Mouse (Mus musculus) adrenal gland, postnatal 4 days (tissue): ENCODE measurements at regions not wholly inside any gene's neighbourhood (a gene's known extent, or its start where the extent isn't known, plus 50 kb on each side); places are given as distances from the start of the nearest gene placed in this dataset.
"Not testable (repeated sequence)": the region's sequence is repeated elsewhere in the genome, so short reads cannot be mapped to it uniquely, and the experiment has no call there.

ENCODE experiments used
- DNase-seq, 2 experiments: peaks; one replicate each; pipeline ENCODE4 v3.0.0; 2021 to 2022; ENCODE audit warnings: low spot score in 2 of 2, mixed read lengths in 2 of 2

- no peak for DNase-seq
Observed at GRCm38 (mm10) chr13:111904616-111905212, 95.9 kb upstream of the Map3k1 start.

GRCm38 (mm10) chr13:111905213-111905701, 96.5 kb upstream of the Map3k1 start:
- peak in 1 of 2 experiments; percentile 11 for DNase-seq

GRCm38 (mm10) chr13:111911071-111911470, 102.3 kb upstream of the Map3k1 start:
- DNase-seq: no peak

DNA sequence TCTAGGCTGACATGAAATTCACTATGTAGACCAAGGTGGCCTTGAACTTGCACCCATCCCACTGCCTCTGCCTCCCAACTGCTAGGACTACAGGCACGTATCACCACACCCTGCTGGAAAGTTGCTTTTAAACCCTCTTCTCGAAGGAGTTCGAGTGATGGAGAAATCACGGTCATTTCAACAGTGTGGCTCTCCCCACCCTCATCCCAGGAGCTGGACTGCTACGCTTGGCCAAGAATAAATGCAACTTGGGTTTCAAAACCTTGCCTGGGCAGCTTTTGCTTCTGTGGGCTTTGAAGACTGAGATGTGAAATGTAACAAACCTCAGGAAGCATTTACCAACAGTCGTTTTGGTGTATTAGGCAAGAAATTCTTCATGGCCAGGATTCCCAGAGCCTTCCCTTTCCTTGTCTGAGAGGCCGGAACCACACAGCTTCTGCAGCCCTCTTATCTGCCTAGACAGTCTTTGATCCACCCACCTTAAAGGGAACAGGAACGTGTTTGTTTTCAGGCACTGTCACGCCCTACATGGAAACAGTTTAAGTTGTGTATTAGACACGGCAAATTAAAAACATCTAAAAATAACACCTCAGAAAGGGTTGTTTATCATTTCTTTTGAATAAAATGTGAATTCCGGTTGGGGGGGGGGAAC, 103.0 kb upstream of the Map3k1 start:
- DNase-seq: no peak

DNA sequence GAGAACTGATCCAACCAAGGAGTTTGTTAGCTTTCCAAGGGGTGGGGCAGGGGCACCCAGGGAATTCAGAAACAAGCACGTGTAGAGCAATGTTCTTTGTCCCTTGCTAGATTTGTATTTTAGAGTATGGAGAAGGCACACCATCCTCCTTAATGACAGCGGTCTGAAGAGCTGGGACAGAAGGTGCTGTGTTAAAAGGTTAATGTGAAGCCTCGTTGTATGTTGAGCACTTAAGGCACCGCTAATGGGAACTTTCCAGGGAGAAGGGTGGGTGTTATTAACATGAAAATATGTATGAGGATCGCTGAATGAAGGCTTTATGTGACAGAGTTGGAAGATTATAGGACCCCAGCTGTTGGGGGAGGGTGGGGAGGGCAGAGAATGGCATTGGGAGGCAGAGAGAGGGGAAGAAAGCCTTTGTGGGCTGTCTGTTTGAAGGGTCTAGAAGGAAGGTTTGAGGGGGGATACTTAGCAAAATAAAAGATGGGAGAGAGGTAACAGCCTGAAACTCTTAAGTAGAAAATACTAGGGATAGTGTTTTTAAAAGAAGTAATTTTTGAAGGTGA, 105.6 kb upstream of the Map3k1 start:
- DNase-seq: no peak

- DNase-seq: not testable (repeated sequence)
Observed at GRCm38 (mm10) chr13:111919417-111919816, 110.6 kb upstream of the Map3k1 start.

DNA sequence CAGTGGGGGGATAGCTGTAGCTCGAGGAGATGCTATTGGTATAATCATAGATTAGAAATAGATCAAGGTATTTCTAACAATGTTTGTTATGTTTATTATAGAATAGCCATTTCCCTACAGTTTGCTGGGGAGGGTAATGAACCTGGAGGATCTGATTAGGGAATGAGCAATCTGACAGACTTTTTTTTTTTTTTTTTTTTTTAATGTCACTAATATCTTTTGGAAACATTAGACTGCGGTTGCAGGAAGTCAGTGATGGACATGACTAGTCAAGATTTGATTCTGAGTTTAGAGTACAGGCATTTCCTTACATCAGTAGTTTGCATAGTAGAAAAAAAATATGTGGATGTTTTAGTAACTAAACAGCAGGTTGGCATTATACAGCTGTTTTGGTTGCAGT, 111.7 kb upstream of the Map3k1 start:
- no peak for DNase-seq

- DNase-seq: no peak
Observed at GRCm38 (mm10) chr13:111921142-111922035, 112.6 kb upstream of the Map3k1 start.

- no peak for DNase-seq
Observed at GRCm38 (mm10) chr13:111925349-111925748, 116.6 kb upstream of the Map3k1 start.

DNA sequence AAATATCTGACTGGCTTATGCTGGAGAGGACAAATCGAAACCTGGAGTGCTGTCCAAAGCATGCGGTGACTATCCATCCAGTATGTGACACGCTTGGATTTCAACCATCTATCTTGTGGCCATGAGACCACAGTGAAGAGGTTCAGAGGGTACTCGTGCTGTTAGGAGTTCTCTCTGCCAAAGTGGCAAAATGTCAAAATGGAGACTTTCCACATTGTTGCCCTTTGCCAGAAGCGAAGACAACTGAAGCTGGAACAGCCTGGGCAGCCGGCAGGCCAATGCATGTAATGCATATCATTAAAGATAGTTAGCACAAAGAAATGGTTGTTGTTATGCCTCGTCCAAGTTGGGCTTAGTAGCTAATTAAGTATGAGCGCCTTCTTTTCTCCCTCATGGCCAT, 118.0 kb upstream of the Map3k1 start:
- DNase-seq: no peak

- DNase-seq: no peak
Observed at GRCm38 (mm10) chr13:111927489-111927888, 118.7 kb upstream of the Map3k1 start.

DNA sequence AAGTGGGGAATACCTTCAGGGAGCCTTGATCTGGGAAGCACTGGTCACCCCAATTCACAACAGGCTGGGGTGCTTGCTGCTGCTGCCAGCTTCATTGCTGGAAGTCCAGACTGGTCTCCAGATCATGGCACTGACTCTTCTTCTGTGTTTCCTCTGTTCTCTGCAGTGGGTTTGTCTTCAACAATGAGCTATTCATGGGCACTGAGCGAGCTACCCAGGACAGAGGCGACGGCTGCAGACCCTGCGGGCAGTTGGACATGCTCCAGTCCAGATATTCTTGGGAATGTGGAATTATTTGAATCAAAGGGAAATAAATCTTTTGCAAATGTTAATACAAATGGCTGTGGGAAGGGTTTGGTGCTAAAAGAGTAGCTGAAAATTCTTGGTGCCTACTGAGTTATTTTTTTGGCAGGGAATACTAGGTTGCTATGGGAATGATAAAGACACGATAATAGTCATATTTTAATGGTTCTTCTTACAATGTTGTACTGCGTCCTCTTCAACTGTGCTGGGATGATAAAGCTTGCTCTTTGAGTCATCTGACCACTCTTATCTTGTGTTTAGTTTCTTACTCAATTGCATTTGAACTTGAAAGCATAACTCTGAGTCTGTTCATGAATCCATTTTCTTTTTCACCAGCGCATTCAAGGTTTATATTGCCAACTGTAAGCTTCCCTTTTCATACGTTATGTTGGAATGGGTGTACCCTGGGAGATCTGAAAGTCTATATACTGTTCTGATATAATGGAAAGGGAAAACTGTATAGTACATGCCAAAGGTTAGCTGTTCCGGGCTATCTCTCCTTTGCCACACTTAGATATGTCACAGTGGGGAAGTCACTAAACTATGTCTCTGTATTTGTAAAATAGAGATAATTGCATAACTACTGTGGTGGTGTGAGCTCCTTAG, 120.1 kb upstream of the Map3k1 start:
- DNase-seq: no peak

DNA sequence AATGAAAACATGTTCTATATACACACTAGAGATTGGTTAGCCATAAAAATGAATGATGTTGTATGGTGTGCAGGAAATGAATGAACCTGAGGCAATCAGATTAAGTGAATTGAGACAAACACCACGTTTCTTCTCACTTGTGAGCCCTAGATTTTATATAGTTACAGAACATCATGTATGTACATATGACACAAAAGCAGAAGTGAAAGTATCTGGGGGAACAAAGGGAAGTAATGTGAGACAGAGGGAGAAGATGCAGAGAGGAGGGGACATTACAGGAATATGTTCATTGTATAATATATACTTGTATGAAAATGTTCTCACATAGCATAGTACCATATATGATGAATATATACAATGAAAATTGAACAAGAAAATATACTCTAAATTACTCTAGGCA, 121.1 kb upstream of the Map3k1 start:
- DNase-seq: no peak

DNA sequence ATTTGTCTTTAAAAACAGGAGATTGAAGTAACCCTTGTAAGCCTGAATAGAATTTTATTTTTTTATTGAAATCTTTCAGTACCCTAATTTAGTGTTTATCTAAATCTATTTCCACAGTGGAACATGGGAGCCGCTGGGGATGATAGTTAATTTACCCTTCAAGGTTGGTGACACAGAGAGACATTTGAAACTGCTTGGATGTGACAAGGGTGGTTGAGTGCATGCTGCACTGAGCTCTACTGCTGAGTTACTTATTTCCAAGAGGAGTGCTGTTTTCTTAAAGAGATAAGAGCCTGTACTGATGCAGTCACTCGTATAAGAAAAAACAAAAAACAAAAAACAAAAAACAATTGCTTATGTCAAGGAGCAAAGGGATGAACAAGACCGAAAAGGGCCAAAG, 123.7 kb upstream of the Map3k1 start:
- DNase-seq: no peak

DNA sequence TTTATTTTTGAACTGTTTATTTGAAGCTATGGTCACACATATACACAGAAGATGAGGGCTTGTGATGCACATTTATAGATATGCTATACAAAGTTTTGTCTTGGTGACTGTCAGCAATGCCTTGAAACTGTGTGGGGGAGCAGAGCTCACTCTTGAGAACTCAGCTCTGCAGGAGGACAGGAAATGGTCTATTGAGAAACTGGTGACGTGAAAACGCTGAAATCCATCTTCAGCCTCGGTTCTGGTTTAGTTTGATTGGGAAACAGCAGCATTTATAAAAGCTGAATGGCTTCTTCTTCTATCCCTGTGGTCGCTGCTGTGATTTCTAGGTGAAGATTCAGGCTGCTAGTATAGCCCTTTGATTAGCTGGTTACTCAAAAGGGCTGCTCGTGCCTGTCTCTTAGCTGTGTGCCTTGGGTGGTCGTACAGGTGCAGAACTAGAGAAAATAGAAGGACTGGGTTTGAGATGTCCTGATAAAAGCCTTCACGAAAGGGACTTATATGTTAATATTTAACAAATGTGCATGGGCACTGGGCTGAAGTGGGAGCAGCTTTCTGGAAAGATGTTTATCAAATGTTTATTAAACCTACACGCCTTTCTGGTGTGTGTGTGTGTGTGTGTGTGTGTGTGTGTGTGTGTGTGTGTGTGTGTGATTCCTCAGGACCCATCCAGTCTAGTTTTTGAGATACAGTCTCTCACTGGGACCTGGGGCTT, 124.9 kb upstream of the Map3k1 start:
- DNase-seq: no peak

DNA sequence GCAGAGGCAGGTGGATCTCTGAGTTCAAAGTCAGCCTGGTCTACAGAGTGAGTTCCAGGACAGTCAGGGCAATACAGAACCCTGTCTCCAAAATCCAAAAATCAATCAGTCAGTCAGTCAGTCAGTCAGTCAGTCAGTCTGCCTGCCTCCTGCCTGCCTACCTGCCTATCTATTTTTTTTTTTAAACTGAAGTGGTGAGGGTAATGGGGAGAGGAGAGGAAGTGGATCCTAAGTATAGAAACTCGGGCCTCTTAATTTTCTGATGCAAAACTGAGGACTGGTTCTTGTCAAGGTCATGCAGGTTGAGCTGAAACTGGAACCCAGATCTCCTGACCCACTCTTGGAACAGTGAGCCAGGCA, 126.9 kb upstream of the Map3k1 start:
- DNase-seq: no peak

- peak in 1 of 2 experiments; percentile 26 for DNase-seq
Observed at GRCm38 (mm10) chr13:111936081-111936857, 127.5 kb upstream of the Map3k1 start.

DNA sequence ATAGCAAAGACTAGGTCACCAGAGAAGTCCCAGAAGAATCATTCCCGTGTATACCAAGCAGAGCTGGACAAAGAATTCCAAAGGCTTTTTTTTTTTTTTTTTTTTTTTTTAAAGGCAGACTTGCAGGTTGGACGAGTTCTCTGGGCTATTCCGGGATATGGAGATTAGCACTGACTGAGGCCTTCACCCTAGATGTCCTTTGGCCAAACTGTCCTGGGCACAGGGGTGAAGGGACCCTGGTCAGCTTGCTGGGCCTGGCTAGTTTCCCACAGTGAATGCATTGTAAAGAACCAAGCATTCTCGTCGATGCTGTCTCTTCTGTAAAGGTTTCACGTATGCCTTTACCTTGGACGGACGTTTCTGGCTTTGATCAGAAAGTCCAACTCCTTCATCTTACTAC, 128.2 kb upstream of the Map3k1 start:
- DNase-seq: no peak

- no peak for DNase-seq
Observed at GRCm38 (mm10) chr13:111938896-111939422, 130.2 kb upstream of the Map3k1 start.
